Mouse (Mus musculus) kidney, postnatal 0 days (tissue): ENCODE measurements around the gene Gpr107. TPM values are rescaled to one million over a fixed set of nuclear protein-coding genes. Genes with fewer than 3 reads are reported as not detected.

Experiments used
- ATAC-seq: fragments of 200-750 bp; cut with Nextera tagmentation; replicated peaks from 2 replicates; pipeline ENCODE4 v1.8.0; 2017; ENCODE audit warnings: low read depth, moderate number of reproducible peaks, moderate TSS enrichment, moderate library complexity; ENCODE audit not compliant: low FRiP score
- DNase-seq: peaks from one replicate; pipeline ENCODE4 v3.0.0-alpha.2; 2016; ENCODE audit warnings: low spot score
- H3K27ac ChIP-seq: fragments of 300-500 bp; sonication (generic); 2 replicates; pipeline ENCODE4 v1.5.1; 2014; ENCODE audit warnings: mild to moderate bottlenecking
- H3K27me3 ChIP-seq: fragments of 300-500 bp; sonication (generic); 2 replicates; pipeline ENCODE4 v1.6.1; 2014; ENCODE audit warnings: low read length, mixed read lengths; ENCODE audit not compliant: insufficient read depth
- H3K36me3 ChIP-seq: fragments of 300-500 bp; sonication (generic); 2 replicates; pipeline ENCODE4 v1.6.1; 2014; ENCODE audit warnings: low read length, mixed read lengths; ENCODE audit not compliant: insufficient read depth
- H3K4me1 ChIP-seq: fragments of 300-500 bp; sonication (generic); replicated peaks from 2 replicates; pipeline ENCODE4 v1.6.1; 2014; ENCODE audit warnings: antibody characterized with exemption, low read length, mixed read lengths; ENCODE audit not compliant: insufficient read depth
- H3K4me2 ChIP-seq: fragments of 300-500 bp; sonication (generic); 2 replicates; pipeline ENCODE4 v1.6.1; 2014; ENCODE audit warnings: mild to moderate bottlenecking, low read length, moderate library complexity, mixed read lengths
- H3K4me3 ChIP-seq: fragments of 300-500 bp; sonication (generic); replicated peaks from 2 replicates; pipeline ENCODE4 v1.5.1; 2014; ENCODE audit warnings: low read depth, low read length
- H3K9ac ChIP-seq: fragments of 300-500 bp; sonication (generic); 2 replicates; pipeline ENCODE4 v1.6.1; 2014; ENCODE audit warnings: low read depth, low read length
- H3K9me3 ChIP-seq: fragments of 300-500 bp; sonication (generic); replicated peaks from 2 replicates; pipeline ENCODE4 v1.6.1; 2016; ENCODE audit warnings: low read length, inconsistent platforms, mixed read lengths
- CTCF ChIP-seq: IDR thresholded peaks from 2 replicates; pipeline ENCODE4 v1.5.1; 2016; ENCODE audit warnings: antibody characterized with exemption, low read depth, mild to moderate bottlenecking, moderate library complexity
- WGBS: fragments of 180-500 bp; shearing (Covaris S2); extraction: QIAGEN DNeasy Blood & Tissue Kit; methylation state at CpG from one replicate; pipeline ENCODE4 v1.1.7; 2014; 5-methylcytosine and 5-hydroxymethylcytosine counted together
- polyA plus RNA-seq: library from polyadenylated mRNA; unstranded; fragments of >200 nt; fragmentation: Nextera tagmentation; extraction: Ambion mirVana; gene quantifications from 2 replicates; pipeline ENCODE4 v1.2.1, GENCODE M21; 2015

Gene Gpr107
- polyA plus RNA-seq, 1 experiment from 2014 or later, result 32.3 TPM

DNA sequence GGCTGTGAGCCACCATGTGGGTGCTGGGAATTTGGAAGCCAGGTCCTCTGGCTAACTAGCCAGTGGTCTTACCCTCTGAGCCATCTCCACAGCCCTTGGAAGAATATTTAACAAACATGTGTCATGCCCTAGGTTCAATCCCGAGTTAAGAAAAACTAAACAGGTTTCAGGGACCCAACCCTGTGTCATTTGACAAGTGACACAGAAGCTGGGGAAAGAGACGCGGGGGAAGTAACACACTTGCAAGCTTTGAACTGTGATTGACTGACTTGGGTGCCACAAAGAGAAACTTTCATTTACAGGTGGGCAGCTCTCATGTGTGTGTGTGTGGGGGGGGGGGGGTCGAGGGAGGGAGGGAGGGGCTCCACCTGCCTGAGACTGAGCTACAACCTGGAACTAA lies 18.1 kb upstream of the Gpr107 start:
- no peak overlapping the region for H3K4me2 ChIP-seq
- DNase-seq (no peak), ATAC-seq (no peak)
- no peak overlapping the region for H3K4me3 ChIP-seq
- no peak for TF ChIP-seq CTCF
- WGBS, result 60% methylated on average over 3 of the region's 4 CpGs
- peaks cover 13% of the 10 kb centered on the region for H3K4me1 ChIP-seq
- H3K9ac ChIP-seq, result no peak overlapping the region
- no peaks in the 10 kb centered on the region for H3K27me3 ChIP-seq
- no peaks in the 10 kb centered on the region for H3K9me3 ChIP-seq
- H3K27ac ChIP-seq, result no peak overlapping the region
- H3K36me3 ChIP-seq, result no peaks in the 10 kb centered on the region

DNA sequence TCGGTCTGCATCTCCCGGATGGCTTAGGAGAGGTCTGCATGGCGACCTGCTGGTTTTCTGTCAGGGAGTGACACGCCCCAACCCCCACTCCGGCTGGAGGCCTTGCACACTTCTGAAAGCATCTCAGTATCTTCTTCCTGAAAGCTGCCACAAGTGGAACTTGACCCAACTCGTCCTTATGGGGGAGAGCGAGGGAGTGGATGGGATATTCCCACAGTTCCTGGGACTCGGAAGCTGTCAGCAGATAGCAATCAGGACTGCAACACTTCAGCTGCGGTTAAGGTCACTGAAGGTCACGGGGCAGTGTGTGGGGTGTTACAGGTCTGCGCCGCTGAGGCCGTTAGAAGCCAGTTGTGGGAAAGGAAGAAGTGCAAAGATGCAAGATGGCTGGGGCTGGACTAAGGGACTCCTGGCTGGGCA lies 16.6 kb upstream of the Gpr107 start:
- Histone ChIP-seq H3K4me2 (no peak overlapping the region), H3K9me3 (no peaks in the 10 kb centered on the region), H3K4me1 (peaks cover 13% of the 10 kb centered on the region), H3K36me3 (no peaks in the 10 kb centered on the region), H3K27ac (no peak overlapping the region), H3K9ac (no peak overlapping the region), H3K27me3 (no peaks in the 10 kb centered on the region), H3K4me3 (no peak overlapping the region)
- DNase-seq (peak; percentile 24), ATAC-seq (no peak)
- no peak for TF ChIP-seq CTCF
- WGBS, result 40% methylated on average over 13 of the region's 13 CpGs

DNA sequence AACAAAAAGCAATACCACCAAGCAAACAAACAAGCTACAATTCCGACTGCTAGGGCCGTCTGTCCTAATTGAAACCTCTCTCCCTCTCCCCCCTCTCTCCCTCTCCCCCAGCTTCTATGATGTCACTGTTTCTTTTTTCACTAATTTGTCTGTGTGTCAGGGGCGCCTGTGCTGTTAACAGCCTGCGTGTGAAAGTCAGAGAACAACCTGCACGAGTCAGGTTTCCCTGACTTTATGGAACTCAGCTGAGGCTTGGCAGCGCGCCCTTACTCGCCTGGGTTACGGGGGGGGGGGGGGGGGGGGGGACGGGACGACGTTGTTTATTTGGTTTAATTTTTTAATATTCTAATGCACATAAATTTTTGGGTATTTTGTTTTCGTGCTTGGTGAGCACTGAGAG lies 15.8 kb upstream of the Gpr107 start:
- no peaks in the 10 kb centered on the region for H3K36me3 ChIP-seq
- 29% methylated on average over 12 of the region's 13 CpGs for WGBS
- TF ChIP-seq CTCF, result no peak
- H3K9ac ChIP-seq, result no peak overlapping the region
- H3K4me3 ChIP-seq, result no peak overlapping the region
- H3K27ac ChIP-seq, result no peak overlapping the region
- DNase-seq (peak; percentile 26), ATAC-seq (no peak)
- H3K4me2 ChIP-seq, result no peak overlapping the region
- no peaks in the 10 kb centered on the region for H3K27me3 ChIP-seq
- no peaks in the 10 kb centered on the region for H3K9me3 ChIP-seq
- H3K4me1 ChIP-seq, result peaks cover 8% of the 10 kb centered on the region; the same call in 1 of the 2 replicates

DNA sequence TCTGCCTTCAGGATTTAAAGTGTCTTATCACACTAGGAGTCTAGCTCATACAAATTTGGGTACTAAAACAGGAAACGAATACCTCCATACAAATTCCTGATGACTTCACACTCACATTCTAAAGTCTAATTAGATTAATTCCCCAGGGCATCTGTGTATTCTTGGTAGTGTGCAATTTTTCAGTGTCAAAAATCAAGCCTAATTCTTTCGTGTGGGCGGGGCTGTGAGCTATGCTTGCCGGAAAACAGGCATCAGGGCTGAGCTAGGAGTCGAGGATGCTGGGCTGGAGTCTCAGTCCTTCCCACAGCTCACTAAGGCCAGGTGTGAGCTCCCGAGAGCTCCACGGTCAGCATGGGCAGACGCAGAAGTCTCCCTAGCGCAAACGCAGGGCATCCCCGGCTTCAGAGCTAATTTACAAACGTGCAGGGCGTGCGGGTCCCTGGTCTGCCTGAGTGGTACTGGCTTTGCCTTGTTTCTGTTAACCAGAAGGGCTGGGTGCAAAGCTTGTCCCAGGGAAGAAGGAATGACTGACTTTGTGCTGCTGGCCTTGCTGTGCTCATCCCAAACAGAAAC lies 15.0 kb upstream of the Gpr107 start:
- H3K27me3 ChIP-seq, result no peaks in the 10 kb centered on the region
- DNase-seq (peak; percentile 28), ATAC-seq (no peak)
- 66% methylated on average over 14 of the region's 14 CpGs for WGBS
- no peaks in the 10 kb centered on the region for H3K9me3 ChIP-seq
- no peak overlapping the region for H3K27ac ChIP-seq
- no peak overlapping the region for H3K4me2 ChIP-seq
- no peak overlapping the region for H3K4me3 ChIP-seq
- no peak for TF ChIP-seq CTCF
- H3K4me1 ChIP-seq, result peaks cover 4% of the 10 kb centered on the region; the same call in 1 of the 2 replicates
- no peak overlapping the region for H3K9ac ChIP-seq
- H3K36me3 ChIP-seq, result no peaks in the 10 kb centered on the region

DNA sequence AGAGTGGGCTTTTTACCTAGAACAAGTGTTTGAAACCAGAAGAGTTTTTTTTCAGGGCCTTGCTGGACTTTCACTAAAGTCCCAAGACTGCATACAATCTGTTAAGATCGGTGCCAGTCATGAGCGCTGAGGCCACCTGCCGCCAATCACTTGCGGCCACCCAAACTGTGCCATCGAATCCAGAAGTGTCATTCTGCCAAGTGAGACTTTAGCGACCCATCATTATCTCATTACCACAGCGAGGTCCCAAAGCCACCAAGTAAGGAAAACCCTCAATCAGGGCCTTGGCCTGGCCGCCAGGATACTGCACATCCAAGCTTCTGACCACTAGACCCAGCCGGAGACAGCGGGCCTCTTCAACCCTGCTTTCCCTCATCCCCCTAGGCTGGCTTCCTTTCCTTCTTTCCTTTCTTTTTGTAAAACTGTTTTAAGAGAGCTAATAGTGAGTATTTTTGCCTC lies 12.9 kb upstream of the Gpr107 start:
- Histone ChIP-seq H3K9me3 (no peaks in the 10 kb centered on the region), H3K4me2 (no peak overlapping the region), H3K27me3 (no peaks in the 10 kb centered on the region), H3K4me3 (no peak overlapping the region), H3K36me3 (no peaks in the 10 kb centered on the region), H3K9ac (no peak overlapping the region), H3K27ac (no peak overlapping the region), H3K4me1 (peaks cover 6% of the 10 kb centered on the region)
- ATAC-seq (no peak), DNase-seq (no peak)
- 88% methylated on average over 10 of the region's 10 CpGs for WGBS
- no peak for TF ChIP-seq CTCF

DNA sequence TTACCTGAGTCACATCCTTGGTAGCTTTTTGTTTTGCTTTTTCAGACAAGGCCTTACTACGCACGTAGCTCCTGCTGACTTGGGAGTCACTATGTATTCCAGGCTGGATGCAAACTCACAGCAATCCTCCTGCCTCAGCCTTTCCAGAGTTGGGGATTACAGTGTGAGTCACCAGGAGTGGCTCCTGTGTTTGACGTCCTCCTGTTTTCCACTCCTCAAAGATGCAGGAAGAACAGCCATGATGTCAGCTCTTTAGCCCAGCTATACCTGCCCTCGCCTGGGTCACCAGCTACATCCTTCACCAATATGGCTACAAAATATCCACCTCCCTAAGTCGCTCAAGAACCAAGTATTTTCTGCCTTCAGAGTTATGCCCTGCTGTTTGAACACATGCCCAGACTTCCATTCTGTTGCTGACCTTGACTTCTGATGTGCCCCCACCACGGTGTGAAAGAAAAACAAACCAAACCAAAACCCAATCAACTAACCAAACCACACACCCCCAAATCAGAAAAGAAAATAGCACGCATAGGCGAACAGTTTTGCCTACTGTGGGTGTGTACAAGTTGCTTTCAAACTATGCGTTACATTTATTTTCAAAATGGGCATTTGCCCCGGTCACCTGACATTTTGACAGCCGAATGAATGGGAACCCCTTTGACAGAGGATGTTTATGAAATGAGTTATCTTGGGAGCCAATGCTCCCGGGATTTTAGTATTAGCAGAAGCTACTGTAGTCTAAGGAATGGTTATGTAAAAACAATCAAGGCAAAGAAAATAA lies 11.9 kb upstream of the Gpr107 start:
- H3K27me3 ChIP-seq, result no peaks in the 10 kb centered on the region
- DNase-seq (no peak), ATAC-seq (no peak)
- peaks cover 6% of the 10 kb centered on the region for H3K4me1 ChIP-seq
- H3K9me3 ChIP-seq, result no peaks in the 10 kb centered on the region
- H3K36me3 ChIP-seq, result no peaks in the 10 kb centered on the region
- peak overlapping the region; percentile 69 for H3K4me3 ChIP-seq
- H3K4me2 ChIP-seq, result peak overlapping the region; percentile 95
- no peak overlapping the region for H3K27ac ChIP-seq
- no peak overlapping the region for H3K9ac ChIP-seq
- TF ChIP-seq CTCF, result no peak
- WGBS, result 72% methylated on average over 12 of the region's 12 CpGs

DNA sequence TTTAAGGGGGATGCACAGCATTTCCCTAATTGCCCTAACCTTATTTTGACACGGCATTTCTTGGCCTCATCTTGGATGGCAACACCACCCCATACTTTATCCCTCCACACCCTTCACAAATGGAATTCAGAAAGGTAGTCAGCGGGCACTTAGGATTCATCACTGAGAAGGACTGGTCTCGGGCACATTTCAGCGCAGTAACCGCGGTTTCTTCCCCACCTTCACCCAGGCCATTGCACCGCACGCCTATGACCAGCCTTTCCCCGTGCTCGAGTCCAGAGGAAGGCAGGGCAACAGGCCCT lies 11.4 kb upstream of the Gpr107 start:
- DNase-seq, result no peak
- no peak for TF ChIP-seq CTCF
- Histone ChIP-seq H3K9ac (peak overlapping the region; percentile 86), H3K9me3 (no peaks in the 10 kb centered on the region), H3K36me3 (no peaks in the 10 kb centered on the region), H3K4me3 (peak overlapping the region; percentile 69), H3K4me2 (peak overlapping the region; percentile 95), H3K4me1 (peaks cover 6% of the 10 kb centered on the region), H3K27me3 (no peaks in the 10 kb centered on the region), H3K27ac (no peak overlapping the region)
- 6% methylated on average over 10 of the region's 10 CpGs for WGBS
- ATAC-seq, result no peak
